Mouse (Mus musculus) adrenal gland, postnatal 10 days (tissue): ENCODE measurements around the gene Adamts17. TPM values are rescaled to one million over a fixed set of nuclear protein-coding genes. Genes with fewer than 3 reads are reported as not detected.

Source experiments
- DNase-seq: peaks from one replicate; pipeline ENCODE4 v3.0.0; 2021; ENCODE audit warnings: mixed read lengths
- total RNA-seq, 2 experiments: library from RNA; stranded (reverse); gene quantifications; 2 replicates each; pipeline ENCODE4 v1.2.3; 2021

Adamts17 gene
- total RNA-seq, 2 experiments from 2014 or later, result 5.5 to 8.6 TPM

GRCm38 (mm10) chr7:67034369-67034768, 194.8 kb downstream of the Adamts17 start:
- DNase-seq, result no peak

- no peak for DNase-seq
Observed at GRCm38 (mm10) chr7:67035246-67035645, 195.7 kb downstream of the Adamts17 start.

GRCm38 (mm10) chr7:67035661-67036060, 196.1 kb downstream of the Adamts17 start:
- no peak for DNase-seq

DNA sequence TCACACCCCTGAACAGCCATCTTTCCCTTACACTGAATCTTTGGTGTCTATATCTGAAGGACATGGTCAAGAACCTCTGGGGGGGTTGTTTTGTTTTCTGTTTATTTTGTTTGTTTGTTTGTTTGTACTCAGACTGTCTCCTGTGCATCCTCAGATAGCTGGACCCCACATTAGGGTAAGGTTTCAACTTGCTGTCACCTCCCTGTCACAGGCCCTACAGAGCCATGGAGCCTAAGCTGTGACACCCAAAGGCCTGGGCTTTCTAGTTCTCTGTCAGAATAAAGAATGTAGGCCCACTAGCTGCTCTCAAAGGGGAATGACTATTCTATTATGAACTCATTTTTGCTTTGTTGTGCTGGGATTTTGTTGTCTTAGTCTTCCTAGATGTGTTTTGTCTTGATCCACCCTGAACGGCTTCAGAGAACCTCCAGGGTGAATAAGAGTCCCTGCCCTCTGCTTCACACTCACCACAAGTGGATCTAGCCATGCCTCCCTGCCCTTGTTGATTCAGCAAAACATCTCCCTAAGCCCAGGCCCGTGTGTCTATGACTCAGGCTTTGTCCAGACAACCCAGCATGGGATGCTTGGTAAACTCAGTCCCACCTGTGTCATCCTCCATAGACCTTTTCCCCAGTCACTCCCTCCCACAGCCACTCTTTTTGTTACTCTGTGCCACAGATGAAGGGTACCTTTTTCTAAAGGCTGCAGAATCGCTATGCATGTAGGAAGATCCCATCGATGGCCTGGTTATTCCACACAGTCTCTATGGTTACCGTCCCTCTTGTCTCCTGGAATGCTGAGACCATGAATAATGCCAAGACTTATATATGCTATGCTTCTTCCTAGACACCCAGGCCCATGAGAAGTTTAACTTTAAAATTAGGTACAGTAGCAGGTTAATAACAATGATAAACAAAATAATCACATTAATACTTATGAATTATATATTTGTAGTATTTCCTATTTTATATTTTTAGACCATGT, 197.3 kb downstream of the Adamts17 start:
- no peak for DNase-seq

DNA sequence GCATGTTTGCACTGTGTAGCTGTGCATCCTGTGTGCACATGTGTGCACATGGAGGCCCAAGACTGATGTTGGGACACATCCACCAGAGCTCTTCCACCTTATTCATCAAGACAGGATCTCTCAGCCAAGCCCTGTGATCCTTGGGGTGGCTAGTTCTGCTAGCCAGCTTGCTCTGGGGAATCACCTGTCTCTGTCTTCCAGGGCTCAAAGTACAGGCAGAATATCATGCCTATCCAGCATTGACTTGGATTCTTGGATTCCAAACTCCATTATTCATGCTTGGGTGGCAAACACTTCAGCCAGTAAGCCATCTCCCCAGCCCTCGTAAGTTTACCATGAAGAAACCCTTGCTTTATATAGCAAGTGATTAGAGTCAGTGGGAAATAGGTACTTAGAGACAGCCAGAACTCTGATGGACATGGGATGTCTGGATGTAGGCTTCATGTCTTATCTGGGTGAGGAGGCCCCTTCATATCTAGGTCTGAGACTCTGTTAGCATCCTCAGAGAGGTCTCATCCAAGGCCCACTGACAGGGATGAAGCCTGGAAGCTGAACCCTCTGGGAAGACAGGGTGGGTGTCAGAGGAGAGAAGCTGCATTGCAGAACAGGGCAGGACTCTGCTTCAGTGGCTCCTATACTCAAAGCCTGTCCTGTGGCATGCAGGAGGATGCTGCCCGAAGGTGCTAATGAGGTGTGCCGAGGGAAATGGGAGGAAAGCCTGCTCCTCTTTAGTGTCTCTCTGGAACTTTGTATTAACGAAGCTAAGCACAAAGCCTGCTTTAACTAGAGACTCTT, 198.4 kb downstream of the Adamts17 start:
- DNase-seq, result no peak

- no peak for DNase-seq
Observed at GRCm38 (mm10) chr7:67039143-67039542, 199.6 kb downstream of the Adamts17 start.

DNA sequence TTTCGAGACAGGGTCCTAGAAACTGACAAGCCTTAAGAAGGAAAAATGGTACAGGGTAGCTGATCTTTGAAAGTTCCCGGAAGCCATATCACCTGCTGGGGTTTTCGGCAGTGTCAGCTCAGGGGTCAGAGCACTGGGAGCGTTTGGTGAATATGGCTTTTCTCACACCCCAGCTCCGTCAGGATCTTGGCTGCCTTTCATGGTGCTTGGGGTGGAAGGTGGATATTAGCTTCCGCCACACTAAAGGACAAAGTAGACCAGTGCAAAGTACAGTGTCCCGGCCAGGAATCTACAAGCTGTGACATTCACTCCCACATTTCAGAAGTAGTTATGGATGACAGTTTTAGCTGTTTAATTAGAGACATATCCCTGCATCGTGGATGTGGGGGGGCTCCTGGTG, 200.3 kb downstream of the Adamts17 start:
- no peak for DNase-seq

DNA sequence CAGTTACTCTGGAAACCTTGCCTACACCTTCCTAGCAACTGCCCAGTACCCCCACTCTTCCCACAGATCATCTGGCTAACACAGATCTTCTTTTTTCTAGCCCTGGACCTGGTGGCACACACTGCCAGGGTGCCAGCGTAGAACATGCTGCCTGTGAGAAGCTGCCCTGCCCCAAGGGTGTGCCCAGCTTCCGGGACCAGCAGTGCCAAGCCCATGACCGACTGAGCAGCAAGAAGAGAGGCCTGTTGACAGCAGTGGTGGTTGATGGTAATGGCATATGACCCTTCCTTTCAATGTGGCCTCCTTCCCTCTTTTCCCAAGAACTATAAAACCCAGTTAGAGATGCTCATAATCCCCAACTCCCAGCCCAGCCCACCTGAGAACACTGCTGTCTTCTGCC, 202.2 kb downstream of the Adamts17 start:
- DNase-seq, result no peak

DNA sequence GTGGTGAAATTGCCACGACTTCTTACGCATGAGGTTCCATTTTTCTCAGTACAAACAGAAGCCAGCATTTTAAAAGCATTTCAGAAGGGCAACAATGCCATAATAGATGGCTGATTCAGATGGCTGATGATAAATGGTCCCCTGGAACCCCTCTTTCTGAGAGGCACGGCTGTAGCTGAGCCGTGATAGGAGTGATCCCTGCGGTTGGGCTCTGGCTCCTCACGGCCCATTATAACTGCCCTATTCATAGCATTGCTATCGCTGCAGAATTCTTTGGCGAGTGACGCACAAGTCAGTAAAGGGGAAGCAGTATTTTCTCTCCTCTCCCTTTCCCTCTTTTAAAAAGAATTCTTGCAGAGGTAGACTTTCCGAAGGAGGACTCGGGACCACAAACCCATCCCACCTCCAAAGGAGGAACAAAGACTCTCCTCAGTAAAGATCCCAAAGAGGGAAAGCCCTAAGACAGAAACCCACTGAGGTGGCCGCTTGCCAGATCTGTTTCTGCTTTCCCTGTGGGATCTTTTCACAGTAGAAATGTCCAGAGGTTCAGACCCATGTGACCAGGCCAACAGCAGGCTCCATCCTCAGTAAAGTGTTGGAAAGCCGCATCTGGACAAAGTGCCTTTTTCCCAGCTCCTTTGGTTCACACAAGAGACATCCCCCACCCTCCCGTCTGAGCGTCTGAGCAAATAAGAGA, 204.7 kb downstream of the Adamts17 start:
- no peak for DNase-seq

DNA sequence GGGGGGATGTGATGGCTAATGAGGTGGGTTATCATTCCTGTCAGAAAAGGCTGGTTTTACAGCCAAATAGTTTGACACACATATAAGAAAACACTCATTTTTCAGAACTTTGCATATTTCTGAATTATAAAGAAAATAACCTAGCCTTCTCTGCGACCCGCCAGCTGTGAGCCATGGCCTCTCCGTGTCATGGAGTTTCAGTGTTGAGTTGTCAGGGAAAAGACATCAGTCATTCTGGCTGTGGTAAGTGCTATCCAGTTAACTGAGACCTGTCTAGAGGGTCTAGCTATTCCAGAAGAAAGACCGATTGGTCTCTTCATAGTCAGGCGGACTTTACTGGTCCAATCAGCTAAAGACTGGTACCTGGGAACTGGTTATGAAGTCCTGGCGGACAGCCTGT, 205.7 kb downstream of the Adamts17 start:
- DNase-seq, result no peak

DNA sequence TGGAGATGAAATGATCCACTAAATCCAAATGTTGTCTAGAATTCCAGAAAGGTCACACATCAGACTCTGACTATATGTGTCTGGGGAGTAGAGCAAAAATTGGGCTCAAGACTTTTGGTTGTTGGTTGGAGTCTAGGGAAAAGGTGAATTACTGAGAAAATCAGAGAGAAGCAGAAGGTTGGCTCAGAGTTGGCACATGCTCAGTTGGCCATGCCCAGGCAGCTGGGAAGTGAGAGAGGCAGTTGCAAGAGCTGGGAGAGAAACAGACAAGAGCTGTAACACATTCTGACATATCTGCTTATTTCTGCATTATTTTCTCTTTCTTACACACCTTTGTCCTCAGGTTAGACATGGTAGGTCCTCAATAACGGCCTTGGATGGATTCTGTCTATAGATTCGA, 209.7 kb downstream of the Adamts17 start:
- DNase-seq, result peak; percentile 37

- DNase-seq, result no peak
Observed at GRCm38 (mm10) chr7:67050424-67050823, 210.9 kb downstream of the Adamts17 start.

- no peak for DNase-seq
Observed at GRCm38 (mm10) chr7:67051089-67051718, 211.7 kb downstream of the Adamts17 start.

- DNase-seq, result no peak
Observed at GRCm38 (mm10) chr7:67054876-67055275, 215.3 kb downstream of the Adamts17 start.

DNA sequence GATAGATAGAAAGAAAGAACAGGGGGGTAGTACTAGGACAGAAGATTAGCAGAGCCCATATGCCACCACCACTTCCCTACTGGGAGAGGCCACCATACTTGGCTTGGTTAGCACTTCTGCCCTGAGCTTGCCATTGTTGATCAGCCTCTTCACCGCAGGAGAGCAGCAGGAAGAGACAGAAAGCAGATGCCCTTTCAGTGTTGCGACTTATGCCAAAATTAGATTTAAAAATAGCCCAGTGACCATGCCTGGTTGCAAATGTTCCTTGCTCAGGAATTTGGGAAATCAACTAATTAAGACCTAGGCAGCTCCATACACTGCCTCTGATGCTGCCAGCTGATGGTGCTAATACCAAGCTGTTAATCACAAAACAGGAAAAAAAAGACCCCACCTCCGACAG, 216.0 kb downstream of the Adamts17 start:
- DNase-seq, result no peak

DNA sequence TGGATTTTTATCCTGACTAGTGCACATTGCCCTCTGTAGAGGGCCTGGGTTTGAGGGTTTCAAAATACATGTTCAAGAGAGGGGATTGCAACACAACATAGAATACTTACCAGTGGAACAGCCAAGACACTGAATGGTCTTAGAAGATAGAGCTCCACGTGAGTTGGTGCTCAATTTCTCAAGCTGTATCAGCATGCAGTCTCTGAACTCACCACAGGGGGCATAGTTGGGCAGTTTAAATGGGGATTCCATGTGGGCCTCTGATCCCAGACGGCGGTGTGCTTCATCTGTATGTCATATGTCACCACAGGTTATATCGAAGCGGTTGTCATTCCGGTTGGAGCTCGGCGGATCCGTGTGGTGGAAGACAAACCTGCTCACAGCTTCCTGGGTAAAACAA, 222.2 kb downstream of the Adamts17 start:
- peak; percentile 71 for DNase-seq

- DNase-seq, result no peak
Observed at GRCm38 (mm10) chr7:67062571-67062970, 223.0 kb downstream of the Adamts17 start.

DNA sequence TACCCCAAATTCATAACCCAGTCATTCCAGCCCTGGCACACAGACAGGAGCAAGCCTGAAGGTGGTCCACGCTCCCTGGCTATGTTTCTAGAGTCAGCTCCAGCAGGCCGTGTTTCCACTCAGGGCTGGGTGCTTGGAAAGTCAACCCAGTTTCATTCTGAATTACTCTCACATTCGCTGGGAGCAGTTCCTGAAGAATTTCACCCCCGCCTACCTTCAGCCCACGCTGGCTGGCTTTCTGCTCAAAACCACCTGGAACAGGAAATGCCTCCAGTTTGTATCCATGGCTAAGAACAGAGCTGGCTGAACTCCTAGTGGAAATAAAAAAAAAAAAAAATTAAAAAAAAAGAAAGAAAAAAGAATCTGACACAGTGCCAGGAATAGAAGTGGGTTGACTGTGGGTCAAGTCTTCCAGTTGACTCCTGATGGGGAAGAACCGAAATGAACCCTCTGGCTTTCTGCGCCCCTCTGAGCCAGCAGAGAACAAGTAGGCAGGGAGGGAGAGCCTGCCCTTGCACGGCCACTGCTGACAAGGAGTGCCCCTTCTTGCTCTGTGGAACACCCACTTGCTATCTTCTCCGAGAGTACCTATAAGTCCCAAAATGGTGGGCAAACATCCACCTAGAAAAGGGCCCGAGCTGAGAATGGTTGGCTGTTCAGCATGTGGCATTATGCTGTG, 225.2 kb downstream of the Adamts17 start:
- no peak for DNase-seq

DNA sequence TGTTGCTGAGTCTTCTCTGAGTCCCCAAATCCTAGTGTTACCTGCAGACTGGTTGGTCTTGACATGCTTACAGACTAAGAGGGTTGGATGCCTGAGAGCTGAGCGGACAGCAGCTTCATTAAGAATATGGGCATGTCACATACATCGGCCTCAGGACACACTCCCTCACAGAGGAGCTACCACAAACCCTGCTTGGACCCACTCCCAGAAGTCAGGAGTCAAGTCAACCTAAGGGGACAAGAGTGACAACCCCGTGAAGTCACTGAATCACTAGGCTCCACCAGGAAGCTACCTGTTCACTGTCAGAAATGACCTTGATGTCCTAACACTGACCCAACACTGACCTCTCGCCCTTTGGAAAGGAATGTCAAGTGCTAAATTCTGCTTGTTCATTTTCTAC, 226.1 kb downstream of the Adamts17 start:
- no peak for DNase-seq

- no peak for DNase-seq
Observed at GRCm38 (mm10) chr7:67072015-67072685, 232.6 kb downstream of the Adamts17 start.

- no peak for DNase-seq
Observed at GRCm38 (mm10) chr7:67082751-67083150, 243.2 kb downstream of the Adamts17 start.
